Mouse (Mus musculus): ENCODE measurements around the gene Fbxl2. TPM values are rescaled to one million over a fixed set of nuclear protein-coding genes. Genes with fewer than 3 reads are reported as not detected.

The Fbxl2 gene
- total RNA-seq (2023) = 0.41 TPM

DNA sequence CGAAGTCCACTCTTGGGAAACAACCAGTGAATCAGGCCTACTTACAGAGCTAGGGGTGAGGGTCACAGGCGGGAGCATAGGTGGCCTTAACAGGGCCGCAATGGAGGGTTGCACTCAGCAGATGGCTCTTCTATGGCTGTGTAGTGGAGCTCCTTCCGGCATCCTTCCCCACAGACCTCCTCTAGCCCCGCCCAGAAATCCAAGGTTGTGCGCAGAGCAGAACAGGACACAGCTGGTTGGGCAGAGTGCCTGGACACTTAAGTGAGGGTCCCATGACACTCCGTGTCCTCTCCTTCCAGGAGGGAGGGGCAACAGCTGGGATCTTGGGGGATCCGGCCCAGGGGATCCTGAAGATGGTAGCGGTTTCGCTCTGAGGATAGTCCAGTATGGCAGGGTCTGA is at the start of gene Fbxl2:
TSS of gene Fbxl2 (minus strand) at position 164 of the 400 bp plus-strand sequence.

DNA sequence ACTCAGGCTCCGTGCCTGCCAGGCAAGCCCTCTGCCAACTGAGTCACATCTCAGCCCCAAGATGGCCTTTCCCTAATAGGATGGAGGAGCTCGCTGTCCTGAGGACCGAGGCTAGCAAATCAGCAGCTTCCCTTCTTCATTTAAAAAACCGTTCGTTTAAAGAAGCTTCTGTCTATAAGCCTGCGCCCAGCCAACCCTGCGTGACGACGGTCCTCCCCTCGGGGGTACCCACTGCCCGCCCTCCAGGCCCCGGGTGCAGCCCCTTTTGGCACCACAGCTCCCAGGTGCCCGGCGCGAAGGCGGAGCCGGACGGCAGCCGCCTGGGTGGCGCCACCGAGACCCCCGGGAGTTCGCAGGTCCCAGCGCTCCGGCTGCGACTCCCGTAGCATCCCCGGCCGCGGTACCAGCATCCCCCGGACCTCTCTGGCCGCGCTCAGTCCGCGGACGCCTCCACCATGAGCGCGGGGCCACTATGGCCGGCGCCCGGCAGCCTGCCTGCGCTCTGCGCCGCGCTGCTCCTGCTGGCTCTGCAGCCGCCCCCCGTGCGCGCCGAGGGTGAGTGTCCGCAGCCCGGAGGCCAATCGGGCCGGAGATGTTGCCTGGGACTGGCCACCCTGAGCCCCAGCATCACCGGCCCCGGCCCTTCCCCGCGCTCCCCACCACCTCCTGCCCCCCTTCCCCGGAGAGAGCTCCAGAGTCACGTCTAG is 11.3 kb upstream of the Fbxl2 start, which contains the start of gene Susd5:
TSS of gene Susd5 (plus strand) at position 51 of the 707 bp plus-strand sequence.

GRCm38 (mm10) chr9:113930534-113931374 is 115.2 kb downstream of the Fbxl2 start, which contains the start of gene Ubp1:
Ubp1 (plus strand) TSS chr9:113930934.

Other genes with a start within 250 kb of the Fbxl2 start
- gene Ubp1, start 115.3 kb downstream of the Fbxl2 start, total RNA-seq (2023) = 113 TPM
- gene Susd5, start 10.9 kb upstream of the Fbxl2 start, total RNA-seq (2023) = not detected